Mouse (Mus musculus): Measurements from ENCODE around the gene Ptprd.
"Not testable (repeated sequence)": the region's sequence is repeated elsewhere in the genome, so short reads cannot be mapped to it uniquely, and the experiment has no call there.

Gene Ptprd

DNA sequence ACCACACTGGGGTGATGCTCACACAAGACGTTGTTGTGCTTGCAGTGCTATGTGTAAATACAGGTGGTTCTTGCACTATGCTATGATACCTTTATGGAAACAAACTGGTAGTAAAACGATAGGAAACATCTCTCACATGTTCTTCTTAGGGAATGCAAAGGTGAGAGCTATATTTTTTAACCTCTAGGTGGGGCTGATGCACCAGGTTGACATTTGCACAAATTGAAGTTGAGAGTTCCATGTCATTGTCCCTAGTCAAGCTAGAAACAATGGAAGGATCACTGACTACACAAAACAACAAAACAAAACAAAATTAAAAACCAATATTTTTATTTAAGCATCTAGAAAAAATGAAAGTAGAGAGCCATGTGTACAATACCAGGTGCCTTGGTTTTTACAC is 250.1 kb downstream of the Ptprd start:
- peak; percentile 5 for DNase-seq (ENCODE audit: low read depth, low spot score)

DNA sequence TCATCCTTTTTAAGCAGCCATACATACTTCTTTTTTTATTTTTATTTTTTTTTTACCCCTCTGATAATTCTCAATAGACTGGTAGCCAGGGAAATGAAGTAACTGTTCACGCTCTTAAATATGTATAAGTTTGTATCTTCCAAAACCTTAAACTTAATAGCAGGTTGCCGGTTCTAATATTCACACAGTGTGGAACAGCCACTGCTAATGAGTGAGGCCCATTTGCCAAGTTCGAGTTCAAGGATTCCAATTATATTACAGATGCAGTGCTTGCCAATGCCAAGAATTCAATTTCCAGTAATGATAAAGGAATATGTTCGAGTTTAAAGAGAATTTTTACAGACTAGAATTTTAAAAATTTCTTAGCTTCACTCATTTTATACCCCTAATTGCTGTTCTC is 322.3 kb downstream of the Ptprd start:
- no peak for DNase-seq (ENCODE audit: low read depth, low spot score)

- DNase-seq (ENCODE audit: low read depth, low spot score), result no peak
These were observed 331.5 kb downstream of the Ptprd start for GRCm38 (mm10) chr4:77880213-77880612.

DNA sequence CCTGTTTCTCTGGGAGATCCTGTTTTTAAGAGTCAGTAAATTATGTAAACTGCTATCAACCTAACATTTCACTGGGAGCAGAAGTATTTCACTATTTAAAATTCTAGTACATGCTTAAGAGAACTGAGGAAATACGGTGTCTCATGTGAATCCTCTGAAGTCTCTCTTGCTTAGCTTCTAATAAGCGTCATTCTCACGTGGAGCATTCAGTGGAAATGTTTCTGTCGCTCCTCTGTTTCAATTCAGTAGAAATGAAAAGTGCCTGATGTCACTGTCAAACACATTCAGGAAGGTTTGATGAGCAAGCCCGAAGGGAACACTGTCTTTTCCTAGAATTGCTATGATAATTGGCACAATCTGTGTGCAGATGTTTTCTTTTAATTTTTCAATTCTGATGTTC is 350.5 kb downstream of the Ptprd start:
- no peak for DNase-seq (ENCODE audit: low read depth, low spot score)

GRCm38 (mm10) chr4:77797391-77797790 is 414.4 kb downstream of the Ptprd start:
- DNase-seq (ENCODE audit: low read depth, low spot score), result not testable (repeated sequence)

DNA sequence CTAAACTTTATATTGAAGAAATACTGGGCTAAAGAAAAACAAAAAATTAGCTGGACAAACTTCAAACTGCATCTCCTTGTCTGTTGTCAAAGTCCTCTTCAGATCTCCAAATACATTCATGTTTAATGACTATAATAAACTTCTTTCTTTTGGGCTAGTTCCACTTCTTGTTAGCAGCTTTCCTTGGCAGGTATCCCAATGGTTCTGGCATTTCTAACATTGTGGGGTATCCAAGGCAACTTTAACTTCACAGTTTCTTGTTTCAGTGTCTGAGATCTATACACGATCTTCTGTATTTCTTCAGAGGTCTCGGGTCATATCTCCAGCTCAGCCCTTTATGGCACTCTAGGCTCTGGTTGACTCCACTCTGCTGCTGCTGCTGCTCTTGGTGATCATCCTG is 434.5 kb downstream of the Ptprd start:
- no peak for DNase-seq (ENCODE audit: low read depth, low spot score)

GRCm38 (mm10) chr4:77763790-77764189 is 448.0 kb downstream of the Ptprd start:
- no peak for DNase-seq (ENCODE audit: low read depth, low spot score)

GRCm38 (mm10) chr4:77743391-77743790 is 468.4 kb downstream of the Ptprd start:
- no peak for DNase-seq (ENCODE audit: low read depth, low spot score)

GRCm38 (mm10) chr4:77721908-77722307 is 489.9 kb downstream of the Ptprd start:
- DNase-seq (ENCODE audit: low read depth, low spot score), result no peak

- no peak for DNase-seq (ENCODE audit: low read depth, low spot score)
These were observed 494.0 kb downstream of the Ptprd start for GRCm38 (mm10) chr4:77717792-77718191.

- no peak for DNase-seq (ENCODE audit: low read depth, low spot score)
These were observed 501.5 kb downstream of the Ptprd start for GRCm38 (mm10) chr4:77710231-77710630.

GRCm38 (mm10) chr4:77698294-77698693 is 513.5 kb downstream of the Ptprd start:
- DNase-seq (ENCODE audit: low read depth, low spot score), result no peak

- no peak for DNase-seq (ENCODE audit: low read depth, low spot score)
These were observed 536.0 kb downstream of the Ptprd start for GRCm38 (mm10) chr4:77675798-77676197.

DNA sequence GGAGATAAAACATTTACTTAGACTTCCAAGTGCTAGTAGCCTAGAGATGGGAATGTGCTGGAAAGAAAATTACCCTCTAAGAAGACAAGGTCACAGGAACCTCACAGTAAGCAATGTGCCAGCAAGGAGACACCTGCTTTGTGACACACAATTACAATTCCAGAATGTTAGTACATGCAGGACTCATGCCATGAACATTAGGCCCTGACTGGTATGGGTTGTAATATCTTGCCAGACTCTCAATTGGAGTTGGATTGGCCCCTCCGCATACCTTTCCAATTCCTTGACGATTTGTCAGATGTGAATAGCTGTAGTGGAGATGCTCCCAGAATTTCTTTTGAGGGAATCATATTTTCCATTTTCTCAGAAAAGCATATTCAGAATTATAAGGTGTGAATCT is 547.0 kb downstream of the Ptprd start:
- DNase-seq (ENCODE audit: low read depth, low spot score), result no peak

DNA sequence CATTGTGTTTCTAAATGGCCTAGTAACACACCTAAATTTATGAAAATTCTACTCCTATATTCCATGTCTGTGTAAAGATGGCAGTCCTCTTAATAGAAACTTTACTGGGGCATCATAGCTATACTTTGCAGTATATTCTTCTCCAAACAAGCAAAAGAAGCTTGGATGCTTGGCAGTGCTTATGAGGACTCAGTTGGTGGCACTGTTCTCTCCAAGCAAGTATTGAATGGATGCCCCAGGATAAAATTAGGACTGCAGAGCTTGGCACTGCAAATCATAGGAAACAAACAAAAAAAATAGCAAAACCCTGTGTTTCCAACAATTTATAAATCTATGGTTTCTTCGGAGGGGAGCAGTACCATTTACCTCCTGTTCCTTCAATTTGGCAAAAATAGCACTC is 549.5 kb downstream of the Ptprd start:
- DNase-seq (ENCODE audit: low read depth, low spot score), result no peak

DNA sequence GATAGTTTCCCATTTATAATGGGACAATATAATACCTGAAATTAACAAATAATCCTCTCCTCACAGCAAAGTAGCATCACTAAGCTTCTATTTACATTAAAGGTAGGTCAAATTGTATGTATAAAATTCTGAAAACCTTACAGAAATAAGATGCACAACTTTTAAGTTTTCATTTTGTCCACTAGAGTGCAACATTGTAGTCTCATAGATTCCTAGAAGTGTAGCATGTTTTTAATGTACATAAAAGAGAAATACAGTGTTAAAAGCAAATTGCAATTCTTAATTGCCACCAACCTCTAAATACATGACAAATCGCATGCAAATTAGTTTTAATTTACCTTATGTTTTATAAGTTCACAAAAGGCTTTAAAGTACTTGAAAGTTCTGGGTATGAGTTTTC is 556.1 kb downstream of the Ptprd start:
- no peak for DNase-seq (ENCODE audit: low read depth, low spot score)

- no peak for DNase-seq (ENCODE audit: low read depth, low spot score)
These were observed 562.0 kb downstream of the Ptprd start for GRCm38 (mm10) chr4:77649615-77650325.

DNA sequence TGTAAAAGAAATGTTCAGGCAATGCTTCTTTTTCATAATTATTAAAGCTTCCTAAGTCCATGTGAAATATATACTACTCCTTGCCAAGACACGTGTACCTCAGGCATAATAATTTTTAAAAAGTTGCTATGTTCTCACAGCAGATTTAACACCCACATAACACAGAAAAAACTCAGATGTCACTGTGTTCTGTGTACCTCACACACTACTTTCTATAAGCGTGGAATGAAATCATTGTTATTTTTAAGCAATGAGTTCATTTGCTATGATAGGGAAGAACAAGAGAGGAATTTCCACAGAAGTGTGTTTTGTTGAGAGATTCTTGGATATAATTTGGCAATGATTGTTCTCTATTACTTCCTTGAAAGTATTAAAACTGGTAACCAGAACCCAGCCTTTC is 562.9 kb downstream of the Ptprd start:
- DNase-seq (ENCODE audit: low read depth, low spot score), result no peak

- no peak for DNase-seq (ENCODE audit: low read depth, low spot score)
These were observed 564.2 kb downstream of the Ptprd start for GRCm38 (mm10) chr4:77647451-77648137.

DNA sequence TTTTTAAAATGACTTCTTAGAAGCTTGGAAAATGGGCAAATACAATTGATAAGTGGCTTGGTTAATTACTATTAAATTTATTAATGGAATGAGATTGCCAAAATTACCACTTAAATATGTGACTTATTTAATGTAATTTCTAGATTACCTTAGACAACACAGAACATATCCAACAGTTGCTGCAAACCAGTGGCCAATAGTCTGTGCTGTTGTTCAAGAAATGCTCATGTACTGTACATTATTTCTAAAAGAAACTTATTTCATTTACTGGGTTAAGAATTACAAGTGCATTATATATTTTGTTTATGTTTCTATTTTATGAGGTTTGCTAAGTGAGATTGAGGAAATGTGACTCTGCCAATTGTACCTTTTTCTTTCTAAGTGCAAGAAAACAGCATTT is 567.3 kb downstream of the Ptprd start:
- peak; percentile 2 for DNase-seq (ENCODE audit: low read depth, low spot score)

GRCm38 (mm10) chr4:77640022-77640421 is 571.7 kb downstream of the Ptprd start:
- DNase-seq (ENCODE audit: low read depth, low spot score), result no peak

DNA sequence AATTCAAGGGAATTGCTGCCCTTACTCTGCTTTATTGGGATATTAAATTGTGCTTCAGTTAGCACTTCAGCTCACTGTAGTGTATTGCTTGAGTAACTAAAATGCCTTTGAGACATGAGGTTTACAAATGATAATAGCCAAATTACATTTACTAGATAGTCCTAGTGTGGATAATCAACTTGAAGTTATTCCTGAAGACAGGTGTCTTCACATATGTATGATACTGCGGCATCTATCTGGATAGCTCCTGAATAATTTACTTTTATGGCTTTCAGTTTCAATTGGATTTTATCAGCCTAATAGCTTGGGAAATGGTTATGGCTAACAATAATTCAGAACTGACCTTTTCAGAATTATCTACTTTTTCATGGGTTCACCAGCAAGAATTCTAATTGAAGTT is 598.6 kb downstream of the Ptprd start:
- no peak for DNase-seq (ENCODE audit: low read depth, low spot score)

DNA sequence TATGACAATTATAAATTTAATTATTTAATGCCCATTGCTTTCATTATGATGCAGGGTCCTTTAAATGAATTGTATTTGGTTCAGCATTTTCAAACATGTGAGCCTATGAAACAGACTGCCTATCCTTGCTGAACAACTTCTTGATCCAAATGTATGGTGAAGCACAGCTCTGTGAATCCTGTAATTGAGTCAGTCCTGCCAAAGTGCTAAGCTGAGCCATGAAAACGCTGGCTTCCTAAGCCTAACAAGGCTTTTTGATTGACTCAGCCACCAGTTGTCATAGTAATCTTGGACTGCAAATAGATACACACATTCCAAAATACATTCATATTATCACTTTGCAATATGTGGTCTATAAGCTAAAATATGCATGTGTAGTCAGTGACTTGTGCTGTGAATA is 625.1 kb downstream of the Ptprd start:
- no peak for DNase-seq (ENCODE audit: low read depth, low spot score)

All from ZHBTc4 (cell line).